16 mouse cellular contexts compared by ENCODE assay signal in the genomic region with DNA sequence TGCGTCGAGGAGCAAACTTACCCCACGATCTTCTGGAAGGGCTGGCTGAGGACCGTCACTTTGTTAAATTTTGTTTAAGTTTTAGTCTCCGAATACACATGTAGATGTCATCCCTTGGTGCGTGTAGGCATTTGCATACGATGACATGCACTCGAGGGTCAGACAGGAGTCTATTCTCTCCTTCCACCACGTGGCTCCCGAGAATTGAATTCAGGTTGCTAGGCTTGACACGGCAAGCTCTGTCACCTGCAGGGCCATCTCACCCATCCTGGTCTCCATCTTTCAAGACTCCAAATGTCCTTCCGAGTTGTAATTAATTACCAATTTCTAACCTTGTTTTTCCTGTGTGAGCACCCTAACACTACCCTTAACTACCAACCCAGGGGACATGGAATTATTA. TPM values are rescaled to one million over a fixed set of nuclear protein-coding genes. Genes with fewer than 3 reads are reported as not detected.
DNase-seq lines count a peak whose midpoint lies in the region; ATAC-seq and TF ChIP-seq lines count a peak whose summit lies in the region.
"Had no signal": no experiment of that assay in that cellular context is flagged by ENCODE, and none has a peak within 500 bp of the region (broad histone marks: within the 10 kb centered on the region; RNA-seq: fewer than 3 reads in every experiment).

No protein-coding gene starts in this region.

- 0 out of 2 replicates have a peak, but pooled peaks cover 14% of the 10 kb centered on the region for H3K36me3 ChIP-seq in midbrain, embryonic 15.5 days (replicated peaks)
- H3K36me3 ChIP-seq in midbrain, embryonic 13.5 days: peaks cover 22% of the 10 kb centered on the region
- H3K36me3 ChIP-seq in myocyte (ENCODE audit: control insufficient read depth, insufficient read depth): peaks cover 47% of the 10 kb centered on the region
- H3K36me3 ChIP-seq: heart, embryonic 10.5 days had no signal

- H3K4me2 ChIP-seq in midbrain, embryonic 15.5 days: peak overlapping the region; percentile 12; the same call in 1 of the 2 replicates
- H3K4me2 ChIP-seq in midbrain, embryonic 13.5 days (replicated peaks): no peak overlapping the region
- H3K4me2 ChIP-seq in myocyte (ENCODE audit: low read depth): peak overlapping the region; percentile 97
- H3K4me2 ChIP-seq: embryonic facial prominence, embryonic 12.5 days; limb, embryonic 12.5 days had no signal

- peaks cover 58% of the 10 kb centered on the region for H3K4me1 ChIP-seq in midbrain, embryonic 15.5 days
- H3K4me1 ChIP-seq in midbrain, embryonic 13.5 days (replicated peaks): peaks cover 58% of the 10 kb centered on the region

- WGBS in midbrain, embryonic 15.5 days: 77% methylated on average over 12 of the region's 12 CpGs
- 80% methylated on average over 12 of the region's 12 CpGs for WGBS in midbrain, embryonic 13.5 days

- H3K9ac ChIP-seq in midbrain, embryonic 15.5 days: no peak overlapping the region
- H3K9ac ChIP-seq in midbrain, embryonic 13.5 days (replicated peaks): no peak overlapping the region
- H3K9ac ChIP-seq: embryonic facial prominence, embryonic 12.5 days; limb, embryonic 12.5 days had no signal

- TF ChIP-seq POLR2A in myocyte (IDR thresholded peaks at IDR 0.05; ENCODE audit: insufficient read length, low read depth): peak; percentile 59

- no peak for ATAC-seq in midbrain, embryonic 15.5 days (replicated peaks)
- no peak for ATAC-seq in midbrain, embryonic 13.5 days
- ATAC-seq: activated CD4-positive, CD25-positive, alpha-beta regulatory T cell, adult 4 months had no signal

- no peak overlapping the region for H3K27ac ChIP-seq in midbrain, embryonic 15.5 days
- no peak overlapping the region for H3K27ac ChIP-seq in midbrain, embryonic 13.5 days
- H3K27ac ChIP-seq: embryonic facial prominence, embryonic 12.5 days; heart, embryonic 10.5 days; limb, embryonic 12.5 days had no signal

- H3K79me2 ChIP-seq in myocyte (ENCODE audit: control insufficient read depth, insufficient read depth): peaks cover 100% of the 10 kb centered on the region

- H3K9me3 ChIP-seq in midbrain, embryonic 15.5 days: no peaks in the 10 kb centered on the region
- no peaks in the 10 kb centered on the region for H3K9me3 ChIP-seq in midbrain, embryonic 13.5 days
- H3K9me3 ChIP-seq: embryonic facial prominence, embryonic 12.5 days; heart, embryonic 10.5 days; limb, embryonic 12.5 days had no signal

- no peak overlapping the region for H3ac ChIP-seq in myocyte (ENCODE audit: control insufficient read depth, insufficient read length)

- no peak overlapping the region for H3K4me3 ChIP-seq in midbrain, embryonic 15.5 days
- H3K4me3 ChIP-seq in midbrain, embryonic 13.5 days (replicated peaks): no peak overlapping the region
- peak overlapping the region; percentile 95 for H3K4me3 ChIP-seq in myocyte
- H3K4me3 ChIP-seq: embryonic facial prominence, embryonic 12.5 days; heart, embryonic 10.5 days; limb, embryonic 12.5 days had no signal

- no peaks in the 10 kb centered on the region for H3K27me3 ChIP-seq in midbrain, embryonic 15.5 days (replicated peaks)
- peaks cover 27% of the 10 kb centered on the region for H3K27me3 ChIP-seq in midbrain, embryonic 13.5 days
- no peaks in the 10 kb centered on the region for H3K27me3 ChIP-seq in myocyte (ENCODE audit: control insufficient read depth, insufficient read depth, insufficient read length)
- H3K27me3 ChIP-seq: CH12.LX had no signal

- DNase-seq in adrenal gland, postnatal 25 days: peak; percentile 2
- DNase-seq in adrenal gland, postnatal 10 days: no peak
- DNase-seq in heart, adult 11 months: peak; percentile 88
- no peak for DNase-seq in heart, postnatal 4 days
- no peak for DNase-seq in urinary bladder, adult 2 months (ENCODE audit: low spot score)
- DNase-seq: kidney, postnatal 4 days; right cerebral cortex, adult 18-20 months; thymus, postnatal 36 days had no signal

TF ChIP-seq in myocyte, 11 proteins besides CTCF, POLR2A, EP300 and RAD21:
- no peak for TF ChIP-seq MAX (IDR thresholded peaks at IDR 0.05; ENCODE audit: low read depth)
- peak; percentile 84 for TF ChIP-seq POLR2AphosphoS2 (IDR thresholded peaks at IDR 0.05; ENCODE audit: insufficient read length, low read depth)
- no peak for TF ChIP-seq MYOD1 (IDR thresholded peaks at IDR 0.05; ENCODE audit: control insufficient read depth in 1 of 3, insufficient read length in 2 of 3, low read depth in 2 of 3)
TF ChIP-seq in myocyte: peak in this region for 1.

RNA-seq across cellular contexts. Expression of a gene that starts 52.7 kb away (rescaled TPM):
- 28.5 and 42.3 TPM in 2 replicates for total RNA-seq in adrenal gland, postnatal 25 days (2021)
- 100 to 1,000 TPM in 1 of 2 experiments, 10 to 100 TPM in 1; 95.3 to 120 TPM for total RNA-seq in adrenal gland, postnatal 10 days (2021)
- 10 to 100 TPM; 24.0 to 29.6 TPM for total RNA-seq in heart, postnatal 4 days (2021)
- 1.3 and 2.2 TPM in 2 replicates for polyA plus RNA-seq in midbrain, embryonic 15.5 days (2015; fragmentation: Nextera tagmentation; extraction: Ambion mirVana)
- 0.54 and 0.96 TPM in 2 replicates for polyA plus RNA-seq in midbrain, embryonic 13.5 days (2015; fragmentation: Nextera tagmentation; extraction: Ambion mirVana)
- 0.12 TPM for polyA plus RNA-seq in myocyte (2012; fragmentation: generic; extraction: Trizol)
- polyA plus RNA-seq in urinary bladder, adult 2 months (2012; rRNA removed): 6.9 and 7.8 TPM in 2 replicates
- total RNA-seq: CH12.LX had no signal

Comparison
In these comparisons a context has a peak if more than half of its experiments do, and no peak if none do; other contexts are left out.
1. DNase-seq: peak in adrenal gland, postnatal 25 days (single experiment) and heart, adult 11 months (single experiment); none in adrenal gland, postnatal 10 days (single experiment), heart, postnatal 4 days (single experiment) and urinary bladder, adult 2 months (single experiment).